Mouse (Mus musculus) liver, adult 2 months (tissue): ENCODE data around the gene 1600014C23Rik. TPM values are rescaled to one million over a fixed set of nuclear protein-coding genes. Genes with fewer than 3 reads are reported as not detected.

Experiments
- DNase-seq: peaks from one replicate; pipeline ENCODE4 v3.0.0-alpha.2; 2011; ENCODE audit warnings: low read depth, low spot score; ENCODE audit errors: extremely low read depth
- H3K27ac ChIP-seq: fragments of 200-500 bp; replicated peaks from 2 replicates; pipeline ENCODE4 v1.5.1; 2012; ENCODE audit warnings: low read depth, mild to moderate bottlenecking, control low read depth, inconsistent platforms, low read length; ENCODE audit not compliant: insufficient read depth
- H3K27me3 ChIP-seq: fragments of 200-500 bp; 2 replicates; pipeline ENCODE4 v1.6.1; 2012; ENCODE audit warnings: mild to moderate bottlenecking, moderate library complexity, low read length, inconsistent platforms; ENCODE audit not compliant: control insufficient read depth, insufficient read depth
- H3K36me3 ChIP-seq: fragments of 200-500 bp; 2 replicates; pipeline ENCODE4 v1.6.1; 2012; ENCODE audit warnings: low read length, inconsistent platforms; ENCODE audit not compliant: control insufficient read depth, insufficient read depth
- H3K4me1 ChIP-seq: fragments of 200-500 bp; 2 replicates; pipeline ENCODE4 v1.6.1; 2011; ENCODE audit warnings: low read length; ENCODE audit not compliant: control insufficient read depth, insufficient read depth
- H3K4me3 ChIP-seq: fragments of 200-500 bp; 2 replicates; pipeline ENCODE4 v1.5.1; 2011; ENCODE audit warnings: low read depth, mild to moderate bottlenecking, control low read depth, low read length, moderate library complexity; ENCODE audit not compliant: insufficient read depth
- H3K79me2 ChIP-seq: fragments of 200-500 bp; 2 replicates; pipeline ENCODE4 v1.6.1; 2012; ENCODE audit warnings: inconsistent platforms, mild to moderate bottlenecking, low read length, moderate library complexity; ENCODE audit not compliant: control insufficient read depth, insufficient read depth
- H3K9ac ChIP-seq: fragments of 200-500 bp; 2 replicates; pipeline ENCODE4 v1.6.1; 2012; ENCODE audit warnings: low read depth, mild to moderate bottlenecking, control low read depth, inconsistent platforms, low read length
- CTCF ChIP-seq: fragments of 200-500 bp; IDR thresholded peaks from 2 replicates; pipeline ENCODE4 v1.5.1; 2011; ENCODE audit warnings: low read depth, low read length, control low read depth
- POLR2A ChIP-seq: fragments of 200-500 bp; IDR thresholded peaks from 2 replicates; pipeline ENCODE4 v1.6.1; 2011; ENCODE audit warnings: low read length, control low read depth; ENCODE audit not compliant: insufficient read depth; ENCODE audit errors: extremely low read depth
- WGBS: fragments of 180-500 bp; shearing (Covaris S2); methylation state at CpG from one replicate; pipeline ENCODE4 v1.1.7; 2018; 5-methylcytosine and 5-hydroxymethylcytosine counted together
- polyA plus RNA-seq: library from polyadenylated mRNA; depleted of rRNA; stranded (reverse); fragments of >200 nt; gene quantifications from 2 replicates; pipeline ENCODE4 v1.2.3, GENCODE M21; 2012; rRNA removed
- total RNA-seq: library from RNA; depleted of rRNA; stranded (reverse); fragments of >200 nt; gene quantifications from 2 replicates; pipeline ENCODE4 v1.2.3, GENCODE M21; 2014; rRNA removed

1600014C23Rik gene
- total and polyA plus RNA-seq, 2 experiments = not detected

DNA sequence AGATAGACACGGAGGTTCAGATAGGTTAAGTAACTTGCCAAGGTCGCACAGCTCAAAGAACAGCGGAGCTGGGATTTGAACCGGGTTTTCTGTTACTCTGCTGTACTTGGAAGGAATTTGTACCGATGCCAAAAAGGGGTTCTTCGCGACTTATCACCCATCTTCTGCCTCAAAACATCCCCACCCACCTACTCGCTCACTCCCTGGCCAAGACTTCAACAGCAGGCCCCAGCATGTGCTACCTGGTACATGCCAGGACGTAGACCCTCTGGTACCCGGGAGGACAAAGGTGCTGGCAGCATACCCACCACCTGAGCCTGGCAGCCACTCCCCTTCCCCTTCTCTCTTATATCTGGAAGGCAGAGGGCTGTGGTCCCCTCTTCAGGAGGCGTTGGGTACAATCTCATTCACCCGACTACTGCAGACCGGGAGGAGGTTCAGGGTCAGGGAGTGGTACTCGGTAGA, 48.9 kb downstream of the 1600014C23Rik start:
- TF ChIP-seq CTCF (no peak), POLR2A (no peak)
- H3K27ac ChIP-seq = 0 out of 2 replicates have a peak overlapping the region, but pooled peaks have one; percentile 9
- peaks cover 17% of the 10 kb centered on the region for H3K4me1 ChIP-seq
- peaks cover 49% of the 10 kb centered on the region for H3K79me2 ChIP-seq
- peak overlapping the region; percentile 96 for H3K9ac ChIP-seq
- H3K27me3 ChIP-seq = no peaks in the 10 kb centered on the region
- H3K4me3 ChIP-seq = peak overlapping the region; percentile 98
- no peak for DNase-seq
- 25% methylated on average over 14 of the region's 14 CpGs for WGBS
- H3K36me3 ChIP-seq = no peaks in the 10 kb centered on the region

Other genes with a start within 250 kb of the 1600014C23Rik start
- gene Aars2, start 227.0 kb downstream of the 1600014C23Rik start, total RNA-seq = 10.6 and 11.6 TPM in 2 replicates
- 18.9 and 21.4 TPM in 2 replicates for gene Aars2, start 227.0 kb downstream of the 1600014C23Rik start, polyA plus RNA-seq
- gene Tcte1, start 210.4 kb downstream of the 1600014C23Rik start, total RNA-seq = not detected in 2 replicates
- gene Tcte1, start 210.4 kb downstream of the 1600014C23Rik start, polyA plus RNA-seq = not detected in 2 replicates
- gene Tmem151b, start 184.2 kb downstream of the 1600014C23Rik start, total RNA-seq = under 0.01 TPM in 1 of 2 replicates, not detected in the other
- 0.01 TPM in 1 of 2 replicates, not detected in the other for gene Tmem151b, start 184.2 kb downstream of the 1600014C23Rik start, polyA plus RNA-seq
- gene Nfkbie, start 178.1 kb downstream of the 1600014C23Rik start, total RNA-seq = 1.6 and 1.9 TPM in 2 replicates
- 2.0 and 3.0 TPM in 2 replicates for gene Nfkbie, start 178.1 kb downstream of the 1600014C23Rik start, polyA plus RNA-seq
- gene Slc35b2, start 170.0 kb downstream of the 1600014C23Rik start, total RNA-seq = 43.0 and 45.9 TPM in 2 replicates
- gene Slc35b2, start 170.0 kb downstream of the 1600014C23Rik start, polyA plus RNA-seq = 69.7 and 73.0 TPM in 2 replicates
- 248 and 362 TPM in 2 replicates for gene Hsp90ab1, start 160.6 kb downstream of the 1600014C23Rik start, total RNA-seq
- gene Hsp90ab1, start 160.6 kb downstream of the 1600014C23Rik start, polyA plus RNA-seq = 226 and 272 TPM in 2 replicates
- 220 and 240 TPM in 2 replicates for gene Slc29a1, start 134.2 kb downstream of the 1600014C23Rik start, total RNA-seq
- 618 and 693 TPM in 2 replicates for gene Slc29a1, start 134.2 kb downstream of the 1600014C23Rik start, polyA plus RNA-seq
- not detected in 2 replicates for gene Mymx, start 131.7 kb downstream of the 1600014C23Rik start, total RNA-seq
- gene Mymx, start 131.7 kb downstream of the 1600014C23Rik start, polyA plus RNA-seq = not detected in 2 replicates
- gene Capn11, start 74.5 kb downstream of the 1600014C23Rik start, total RNA-seq = 0.13 TPM in 1 of 2 replicates, not detected in the other
- 0.02 TPM in 1 of 2 replicates, not detected in the other for gene Capn11, start 74.5 kb downstream of the 1600014C23Rik start, polyA plus RNA-seq
- 86.3 and 111 TPM in 2 replicates for gene Mrpl14, start 47.5 kb downstream of the 1600014C23Rik start, total RNA-seq
- gene Mrpl14, start 47.5 kb downstream of the 1600014C23Rik start, polyA plus RNA-seq = 224 and 259 TPM in 2 replicates
- gene Tmem63b, start 46.9 kb downstream of the 1600014C23Rik start, total RNA-seq = 23.0 and 35.4 TPM in 2 replicates
- 98.6 and 99.2 TPM in 2 replicates for gene Tmem63b, start 46.9 kb downstream of the 1600014C23Rik start, polyA plus RNA-seq